Mouse (Mus musculus): ENCODE measurements at regions not wholly inside any gene's neighbourhood (a gene's known extent, or its start where the extent isn't known, plus 50 kb on each side); places are given as distances from the start of the nearest gene placed in this dataset.

GRCm38 (mm10) chr12:77752181-77752580 lies 441.9 kb upstream of the Gm6657 start:
- no peak for TF ChIP-seq CTCF (IDR thresholded peaks at IDR 0.05; ENCODE audit: extremely low read depth, insufficient read length, insufficient replicate concordance, low read depth, low read length)
- no peak for TF ChIP-seq POLR2A (IDR thresholded peaks at IDR 0.05; ENCODE audit: low read depth, low read length)

All from small intestine, adult 2 months (tissue).